Mouse (Mus musculus): ENCODE measurements at regions not wholly inside any gene's neighbourhood (a gene's known extent, or its start where the extent isn't known, plus 50 kb on each side); places are given as distances from the start of the nearest gene placed in this dataset.
"Not testable (repeated sequence)": the region's sequence is repeated elsewhere in the genome, so short reads cannot be mapped to it uniquely, and the experiment has no call there.

DNA sequence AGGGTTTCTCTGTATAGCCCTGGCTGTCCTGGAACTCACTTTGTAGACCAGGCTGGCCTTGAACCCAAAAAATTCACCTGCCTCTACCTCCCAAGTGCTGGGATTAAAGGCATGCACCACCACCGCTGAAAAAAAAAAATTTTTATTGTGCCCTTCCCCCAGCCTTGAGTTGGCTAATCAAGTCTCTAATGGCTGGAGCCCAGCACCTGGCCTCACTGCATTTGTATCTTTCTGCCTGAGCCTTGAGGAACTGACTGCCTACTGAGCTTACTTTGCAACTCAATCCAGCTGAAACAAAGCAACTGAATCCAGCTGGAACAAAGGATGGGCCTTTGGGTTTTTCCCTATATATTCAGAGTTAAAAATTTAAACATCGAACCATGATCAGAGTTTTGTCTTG lies 153.3 kb upstream of the Ccnh start:
- no peak for DNase-seq (ENCODE audit: low read depth, low spot score)

DNA sequence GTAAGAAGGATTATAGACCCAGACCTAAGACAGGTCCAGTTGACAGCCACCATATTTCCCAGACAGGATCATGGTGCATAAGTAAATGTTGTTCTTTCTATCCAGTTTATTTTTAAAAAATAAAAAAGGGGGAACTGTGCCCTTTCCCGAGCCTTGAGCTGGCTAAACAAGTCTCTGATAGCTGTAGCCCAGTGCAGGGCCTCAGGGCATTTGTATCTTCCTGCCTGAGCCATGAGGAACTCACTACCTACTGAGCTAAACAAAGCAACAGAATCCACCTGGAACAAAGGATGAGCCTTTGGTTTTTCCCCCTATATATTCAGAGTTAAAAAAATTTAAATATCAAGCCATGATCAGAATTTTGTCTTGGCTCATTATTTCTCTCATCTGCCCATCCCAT lies 152.4 kb upstream of the Ccnh start:
- no peak for DNase-seq (ENCODE audit: low read depth, low spot score)

DNA sequence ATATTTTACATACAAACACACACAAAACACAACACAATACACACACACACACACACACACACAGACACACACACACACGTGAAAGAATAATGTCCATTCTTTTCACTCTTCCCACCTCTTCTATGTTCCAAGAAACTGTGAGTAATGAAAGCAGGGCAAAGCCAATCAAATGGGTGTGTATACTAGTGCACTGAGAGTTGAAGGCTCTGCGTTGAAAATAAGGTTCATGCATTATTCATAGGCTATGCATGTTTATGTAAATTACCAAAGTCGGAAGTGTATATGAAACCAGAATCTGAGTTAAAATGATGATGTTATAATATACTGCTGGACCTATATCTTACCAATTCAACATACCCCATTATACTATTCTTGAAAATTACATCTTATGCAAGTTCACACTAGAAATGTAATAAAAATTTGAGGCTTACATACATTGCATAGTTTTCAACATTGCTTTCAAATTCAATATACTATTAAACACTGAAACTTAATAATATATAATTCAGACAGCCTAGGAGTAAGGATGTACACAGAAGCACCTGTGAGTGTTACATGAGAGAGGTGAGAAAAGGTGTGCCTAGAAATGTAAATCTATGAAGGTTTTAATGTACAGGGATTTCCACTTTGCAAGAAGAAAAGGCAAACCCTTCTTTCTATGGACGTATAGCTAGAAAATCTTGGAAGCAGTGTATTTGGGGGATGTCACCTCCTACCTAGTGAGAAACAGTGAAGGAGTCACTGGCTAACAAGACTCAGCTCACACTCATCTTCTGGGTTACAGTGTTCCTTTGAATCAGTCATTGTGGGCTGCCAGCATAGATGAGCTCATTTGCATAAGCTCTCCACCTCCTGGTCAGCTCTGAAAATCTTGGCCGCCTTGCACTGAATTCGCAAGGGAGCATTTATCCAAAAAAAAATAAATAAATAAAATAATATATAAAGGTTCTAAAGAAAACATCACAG lies 122.3 kb upstream of the Ccnh start:
- no peak for DNase-seq (ENCODE audit: low read depth, low spot score)

DNA sequence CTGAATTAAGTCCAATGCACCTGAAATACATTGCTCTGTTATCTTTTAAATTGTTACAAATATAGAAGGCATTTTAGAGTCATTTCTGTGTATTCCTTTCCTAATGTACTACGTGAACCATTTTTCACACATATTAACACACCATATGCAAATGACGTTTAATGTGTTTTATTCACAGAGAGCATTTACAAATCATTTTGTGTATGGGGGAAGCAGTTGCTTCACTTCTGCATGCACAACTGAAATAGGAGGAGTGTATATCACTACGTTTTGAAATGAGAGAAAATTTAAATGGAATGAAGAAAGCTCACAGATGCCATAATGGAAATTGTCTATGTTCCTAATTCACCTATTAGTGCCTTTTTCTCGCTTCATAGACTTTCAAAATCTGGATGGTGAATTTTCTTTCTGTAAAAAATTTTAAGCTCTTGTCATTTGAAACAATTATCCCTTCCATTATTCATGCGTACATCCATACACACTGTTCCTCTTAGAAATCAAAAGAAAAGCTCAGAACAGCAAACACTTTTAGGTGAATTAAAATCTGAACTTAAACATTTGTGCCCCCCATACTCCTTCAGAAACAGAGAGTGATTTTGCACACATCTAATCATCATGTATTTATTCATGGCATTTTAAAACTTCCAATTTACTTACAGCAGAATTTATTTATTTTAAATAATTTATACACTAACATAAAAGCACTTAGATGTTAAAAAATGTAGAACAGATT lies 121.5 kb upstream of the Ccnh start:
- no peak for DNase-seq (ENCODE audit: low read depth, low spot score)

DNA sequence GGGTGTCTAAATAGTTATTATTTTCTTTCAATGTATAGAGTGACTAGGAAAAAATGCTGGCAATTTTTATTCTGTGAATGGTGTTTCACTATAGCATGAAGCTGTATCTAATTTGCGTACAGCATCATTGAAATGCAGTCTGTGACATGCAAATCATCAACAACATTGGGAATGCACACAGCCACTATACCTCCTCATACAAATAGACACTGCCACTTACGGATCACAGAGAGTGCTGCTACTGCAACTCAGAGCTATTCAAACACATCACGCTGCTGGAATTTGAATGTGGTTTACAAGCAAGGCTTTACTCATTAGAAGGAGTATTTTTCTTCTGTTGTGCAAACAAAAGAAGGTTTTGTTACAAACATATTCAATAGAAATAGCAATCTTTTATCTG lies 120.8 kb upstream of the Ccnh start:
- no peak for DNase-seq (ENCODE audit: low read depth, low spot score)

DNA sequence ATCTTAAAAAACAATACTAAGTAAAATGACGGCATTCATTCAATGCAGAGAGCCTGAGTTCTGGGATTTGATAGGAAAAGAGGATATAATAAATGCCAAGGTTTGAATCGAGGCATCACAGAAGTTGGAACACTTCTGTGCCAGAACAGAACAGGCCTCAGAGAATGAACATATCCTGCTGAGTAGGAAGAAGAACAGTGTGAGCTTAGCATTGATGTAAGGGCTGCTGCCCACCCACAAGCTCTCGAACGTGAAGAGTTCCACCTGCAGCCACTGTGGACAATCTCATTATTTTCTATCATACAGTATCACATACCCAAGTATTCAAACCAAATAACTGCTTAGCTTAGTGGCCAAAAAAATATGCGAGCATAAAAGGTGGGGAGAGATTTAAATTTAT lies 105.9 kb upstream of the Ccnh start:
- DNase-seq (ENCODE audit: low read depth, low spot score), result no peak

DNA sequence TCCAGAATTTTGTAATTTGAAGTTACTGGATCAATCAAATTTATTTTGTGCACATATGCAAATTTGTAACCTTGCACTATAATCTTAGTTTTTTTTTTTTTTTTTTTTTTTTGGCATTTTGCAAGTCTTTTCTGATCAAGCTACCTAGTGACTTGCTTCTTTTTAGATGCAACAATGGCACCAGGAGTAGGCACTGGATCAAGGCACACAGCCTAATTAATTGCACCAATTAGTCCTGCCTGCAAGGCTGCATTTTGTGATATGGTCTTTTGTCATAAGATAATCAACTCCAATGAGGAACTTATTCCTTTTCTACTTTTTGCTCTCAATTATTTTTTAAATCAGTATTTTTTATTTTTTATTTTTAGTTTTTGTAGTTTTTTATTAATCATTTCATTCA lies 105.5 kb upstream of the Ccnh start:
- no peak for DNase-seq (ENCODE audit: low read depth, low spot score)

DNA sequence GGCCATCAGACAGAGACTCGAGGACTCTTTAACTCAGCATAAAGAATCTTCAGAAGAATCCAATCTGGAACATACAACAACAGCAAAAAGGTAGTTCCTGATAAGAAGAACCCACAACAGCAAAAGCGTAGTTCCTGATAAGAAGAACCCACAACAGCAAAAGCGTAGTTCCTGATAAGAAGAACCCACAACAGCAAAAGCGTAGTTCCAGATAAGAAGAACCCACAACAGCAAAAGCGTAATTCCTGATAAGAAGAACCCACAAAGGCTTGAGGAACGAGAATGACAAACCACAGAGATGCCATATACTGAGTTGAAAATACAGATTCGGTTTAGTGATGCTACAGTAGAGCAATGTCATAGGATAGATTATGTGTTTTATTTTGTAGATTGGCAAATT lies 93.0 kb upstream of the Ccnh start:
- no peak for DNase-seq (ENCODE audit: low read depth, low spot score)

DNA sequence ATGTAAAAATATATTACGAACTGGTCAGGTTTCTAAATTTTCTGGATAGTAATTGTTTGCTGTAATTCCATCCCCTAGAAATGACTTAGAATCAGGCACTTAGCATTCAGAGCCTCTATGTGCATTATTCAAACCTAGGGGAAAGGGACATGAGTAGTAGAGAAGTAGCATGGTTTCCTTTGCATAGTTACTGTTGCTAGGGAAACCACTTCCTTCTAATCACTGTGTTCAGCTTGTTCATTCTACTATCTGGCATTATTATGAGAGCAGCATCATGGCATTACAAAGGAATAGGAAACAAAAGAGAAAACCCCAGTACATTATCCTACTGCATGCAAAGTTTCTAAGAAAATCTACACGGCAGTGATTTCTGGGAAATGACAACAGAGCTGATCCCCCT lies 65.9 kb upstream of the Ccnh start:
- peak; percentile 49 for DNase-seq (ENCODE audit: low read depth, low spot score)

DNA sequence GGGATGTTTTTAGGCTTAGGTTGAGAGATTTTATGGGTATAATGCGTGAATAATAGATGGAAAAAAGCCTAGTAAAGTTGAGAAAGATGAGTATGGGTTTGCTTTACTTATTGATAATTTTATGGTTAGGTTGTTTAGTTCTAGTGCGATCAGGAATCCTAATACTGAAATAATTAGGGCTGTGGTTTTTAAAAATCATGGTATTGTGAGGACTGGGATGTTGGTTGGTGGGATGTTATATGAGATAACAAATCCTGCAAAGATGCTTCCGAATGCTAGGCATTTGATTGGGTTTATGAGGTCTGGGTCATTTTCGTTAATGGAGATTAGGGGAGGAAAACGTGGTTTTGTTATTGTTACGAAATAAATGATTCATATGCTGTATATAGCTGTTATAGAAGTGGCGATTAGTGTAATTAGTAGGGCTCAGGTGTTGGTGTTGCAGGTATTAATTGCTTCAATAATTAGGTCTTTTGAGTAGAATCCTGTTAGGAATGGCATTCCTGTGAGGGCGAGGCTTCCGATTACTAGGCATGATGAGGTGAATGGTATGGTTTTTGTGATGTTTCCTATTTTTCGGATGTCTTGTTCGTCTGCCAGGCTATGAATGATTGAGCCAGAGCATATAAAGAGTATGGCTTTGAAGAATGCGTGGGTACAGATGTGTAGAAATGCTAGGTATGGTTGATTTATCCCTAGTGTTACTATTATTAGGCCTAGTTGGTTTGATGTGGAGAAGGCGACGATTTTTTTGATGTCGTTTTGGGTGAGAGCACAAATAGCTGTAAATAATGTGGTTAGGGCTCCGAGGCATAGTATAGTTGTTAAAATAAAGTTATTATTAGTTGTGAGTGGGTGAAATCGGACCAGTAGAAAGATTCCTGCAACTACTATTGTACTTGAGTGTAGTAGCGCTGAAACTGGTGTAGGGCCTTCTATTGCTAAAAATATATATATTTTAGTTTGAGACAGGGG lies 62.3 kb upstream of the Ccnh start:
- DNase-seq (ENCODE audit: low read depth, low spot score), result not testable (repeated sequence)

DNA sequence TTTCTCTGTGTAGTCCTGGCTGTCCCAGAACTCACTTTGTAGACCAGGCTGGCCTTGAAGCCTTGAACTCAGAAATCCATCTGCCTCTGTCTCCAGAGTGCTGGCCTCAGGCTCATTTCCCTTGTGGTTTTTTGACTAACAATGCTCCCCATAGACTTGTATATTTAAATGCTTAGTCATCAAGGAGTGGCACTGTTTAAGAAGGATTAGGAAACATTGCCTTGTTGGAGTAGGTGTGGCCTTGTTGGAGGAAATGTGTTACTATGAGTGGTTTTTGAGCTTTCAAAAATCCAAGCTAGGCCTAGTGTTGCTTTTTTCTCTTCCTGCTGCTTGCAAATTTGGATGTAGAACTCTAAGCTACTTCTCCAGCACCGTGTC lies 61.7 kb upstream of the Ccnh start:
- no peak for DNase-seq (ENCODE audit: low read depth, low spot score)

Measured in brain, embryonic 18.5 days (tissue).